Comparison of ENCODE assay signal across 9 mouse cellular contexts in genomic region chr5:140628995-140629394, GRCm38 (mm10). TPM values are rescaled to one million over a fixed set of nuclear protein-coding genes. Genes with fewer than 3 reads are reported as not detected.
A peak's percentile ranks its signal among the peaks of the same experiment; 100 is the strongest.
DNase-seq lines count a peak whose midpoint lies in the region; ATAC-seq and TF ChIP-seq lines count a peak whose summit lies in the region.
"Had no signal": no experiment of that assay in that cellular context is flagged by ENCODE, and none has a peak within 500 bp of the region (broad histone marks: within the 10 kb centered on the region; RNA-seq: fewer than 3 reads in every experiment).

No protein-coding gene starts in this region.

- 90% methylated on average over 9 of the region's 9 CpGs for WGBS in heart, postnatal 0 days
- WGBS in spleen, adult 2 months: 87% methylated on average over 9 of the region's 9 CpGs
- WGBS in small intestine, adult 2 months: 87% methylated on average over 9 of the region's 9 CpGs

- no peak overlapping the region for H3K4me3 ChIP-seq in heart, postnatal 0 days (ENCODE audit: low read depth, low read length)
- H3K4me3 ChIP-seq in spleen, adult 2 months (ENCODE audit: extremely low read depth, insufficient read depth, insufficient read length): no peak overlapping the region
- H3K4me3 ChIP-seq in small intestine, adult 2 months (ENCODE audit: low read depth, low read length): no peak overlapping the region

- H3K4me2 ChIP-seq in heart, postnatal 0 days (ENCODE audit: low read depth, low read length): no peak overlapping the region

- ATAC-seq in heart, postnatal 0 days (ENCODE audit: insufficient read depth, low read depth): no peak
- ATAC-seq in common myeloid progenitor, adult 5-6 weeks (replicated peaks; ENCODE audit: low read depth, poor library complexity, severe bottlenecking): peak; percentile 58; the same call in 1 of the 2 replicates

- H3K36me3 ChIP-seq in heart, postnatal 0 days (replicated peaks; ENCODE audit: control insufficient read depth, insufficient read depth, low read length): peaks cover 86% of the 10 kb centered on the region
- peaks cover 37% of the 10 kb centered on the region for H3K36me3 ChIP-seq in spleen, adult 2 months (ENCODE audit: control insufficient read depth, insufficient read depth, low read length)
- peaks cover 41% of the 10 kb centered on the region for H3K36me3 ChIP-seq in small intestine, adult 2 months (ENCODE audit: control insufficient read depth, insufficient read depth, low read length)

- no peaks in the 10 kb centered on the region for H3K9me3 ChIP-seq in heart, postnatal 0 days (replicated peaks; ENCODE audit: control insufficient read depth, low read length)

- intact Hi-C loops in heart, postnatal 10 days (cut with DNase I): loop anchor here (5.0 to 10.0 kb wide), 2 partner anchors 33 to 204 kb away; no protein-coding TSS in a partner anchor
- intact Hi-C loops in gastrocnemius, postnatal 14 days (cut with DNase I; ENCODE audit: low total_unique reads): no loop called here

- TF ChIP-seq EP300 in heart, postnatal 0 days (IDR thresholded peaks at IDR 0.05; ENCODE audit: low read depth): no peak

- H3K27me3 ChIP-seq in heart, postnatal 0 days (ENCODE audit: control insufficient read depth, insufficient read depth, low read length): no peaks in the 10 kb centered on the region
- H3K27me3 ChIP-seq in spleen, adult 2 months (ENCODE audit: control insufficient read depth, insufficient read depth, low read length): no peaks in the 10 kb centered on the region
- H3K27me3 ChIP-seq in small intestine, adult 2 months (ENCODE audit: control insufficient read depth, insufficient read depth, low read length): no peaks in the 10 kb centered on the region

- no peak for DNase-seq in heart, postnatal 0 days (ENCODE audit: low spot score)
- DNase-seq in heart, postnatal 10 days: no peak
- no peak for DNase-seq in spleen, adult 2 months (ENCODE audit: low read depth in 1 of 2, low spot score in 2 of 2)
- DNase-seq in spleen, postnatal 36 days (ENCODE audit: low spot score in 2 of 2): no peak
- DNase-seq in gastrocnemius, postnatal 14 days: no peak
- DNase-seq in spleen, adult 18-20 months: no peak
- DNase-seq: midbrain, embryonic 14.5 days had no signal

- H3K4me1 ChIP-seq in heart, postnatal 0 days (ENCODE audit: control insufficient read depth, insufficient read depth): no peaks in the 10 kb centered on the region
- no peaks in the 10 kb centered on the region for H3K4me1 ChIP-seq in spleen, adult 2 months (ENCODE audit: control insufficient read depth, insufficient read depth, insufficient read length)
- H3K4me1 ChIP-seq in small intestine, adult 2 months (ENCODE audit: control insufficient read depth, insufficient read depth, insufficient read length, low read length): peaks cover 10% of the 10 kb centered on the region

- H3K9ac ChIP-seq in heart, postnatal 0 days (replicated peaks; ENCODE audit: low read depth, low read length): no peak overlapping the region

- TF ChIP-seq POLR2A in spleen, adult 2 months (IDR thresholded peaks at IDR 0.05; ENCODE audit: low read depth, low read length): no peak
- TF ChIP-seq POLR2A in small intestine, adult 2 months (IDR thresholded peaks at IDR 0.05; ENCODE audit: low read depth, low read length): no peak

- TF ChIP-seq CTCF in heart, postnatal 0 days (IDR thresholded peaks at IDR 0.05; ENCODE audit: low read depth): peak; percentile 52
- peak; percentile 51; the same call in 1 of the 2 replicates for TF ChIP-seq CTCF in spleen, adult 2 months (IDR thresholded peaks at IDR 0.05; ENCODE audit: extremely low read depth, insufficient read depth, insufficient read length, insufficient replicate concordance)
- TF ChIP-seq CTCF in small intestine, adult 2 months (IDR thresholded peaks at IDR 0.05; ENCODE audit: extremely low read depth, insufficient read length, insufficient replicate concordance, low read depth, low read length): peak; percentile 56; the same call in 1 of the 2 replicates

- H3K27ac ChIP-seq in heart, postnatal 0 days (ENCODE audit: low read depth): no peak overlapping the region
- no peak overlapping the region for H3K27ac ChIP-seq in spleen, adult 2 months (ENCODE audit: insufficient read depth, low read length)
- no peak overlapping the region for H3K27ac ChIP-seq in small intestine, adult 2 months (ENCODE audit: insufficient read depth, low read depth, low read length)

RNA-seq across cellular contexts. Expression of gene Ttyh3, which starts 19.8 kb away (rescaled TPM):
- 53.2 and 55.2 TPM in 2 replicates for total RNA-seq in heart, postnatal 0 days (2014; rRNA removed; ENCODE audit: low replicate concordance)
- polyA plus RNA-seq in heart, postnatal 0 days (2015; fragmentation: Nextera tagmentation; extraction: Ambion mirVana): 8.5 and 8.9 TPM in 2 replicates
- 10 to 100 TPM; 58.4 to 61.4 TPM for total RNA-seq in heart, postnatal 10 days (2021)
- 95.1 and 118 TPM in 2 replicates for polyA plus RNA-seq in spleen, adult 2 months (2012; rRNA removed)
- 14.4 and 20.2 TPM in 2 replicates for total RNA-seq in common myeloid progenitor, adult 5-6 weeks (2017)
- 35.3 and 72.5 TPM in 2 replicates for polyA plus RNA-seq in small intestine, adult 2 months (2012; rRNA removed)
- 10 to 100 TPM; 16.9 to 22.5 TPM for total RNA-seq in gastrocnemius, postnatal 14 days (2021)

RNA-seq across cellular contexts. Expression of gene Lfng, which starts 21.9 kb away (rescaled TPM):
- total RNA-seq in heart, postnatal 0 days (2014; rRNA removed; ENCODE audit: low replicate concordance): 8.2 and 22.3 TPM in 2 replicates
- polyA plus RNA-seq in heart, postnatal 0 days (2015; fragmentation: Nextera tagmentation; extraction: Ambion mirVana): 4.1 and 4.4 TPM in 2 replicates
- 10 to 100 TPM; 14.1 to 15.7 TPM for total RNA-seq in heart, postnatal 10 days (2021)
- polyA plus RNA-seq in spleen, adult 2 months (2012; rRNA removed): 165 and 240 TPM in 2 replicates
- total RNA-seq in common myeloid progenitor, adult 5-6 weeks (2017): 23.8 and 41.0 TPM in 2 replicates
- 25.6 and 29.9 TPM in 2 replicates for polyA plus RNA-seq in small intestine, adult 2 months (2012; rRNA removed)
- 1 to 10 TPM; 5.6 to 9.8 TPM for total RNA-seq in gastrocnemius, postnatal 14 days (2021)
